Mouse (Mus musculus) liver, embryonic 15.5 days (tissue): Measurements from ENCODE around the gene Dnajb12. TPM values are rescaled to one million over a fixed set of nuclear protein-coding genes. Genes with fewer than 3 reads are reported as not detected.
A peak's percentile ranks its signal among the peaks of the same experiment; 100 is the strongest.
"Not testable (repeated sequence)": the region's sequence is repeated elsewhere in the genome, so short reads cannot be mapped to it uniquely, and the experiment has no call there.

Experiments
- ATAC-seq: fragments of 200-750 bp; cut with Nextera tagmentation; 2 replicates; pipeline ENCODE4 v1.8.0; 2017; ENCODE audit warnings: moderate number of reproducible peaks, mild to moderate bottlenecking, moderate library complexity; ENCODE audit not compliant: insufficient read depth
- H3K27ac ChIP-seq: fragments of 300-500 bp; sonication (generic); replicated peaks from 2 replicates; pipeline ENCODE4 v1.5.1; 2015; ENCODE audit warnings: mild to moderate bottlenecking, inconsistent platforms
- H3K27me3 ChIP-seq: fragments of 300-500 bp; sonication (generic); 2 replicates; pipeline ENCODE4 v1.6.1; 2015; ENCODE audit warnings: mild to moderate bottlenecking, inconsistent platforms
- H3K36me3 ChIP-seq: fragments of 300-500 bp; sonication (generic); replicated peaks from 2 replicates; pipeline ENCODE4 v1.6.1; 2015; ENCODE audit warnings: moderate library complexity, mild to moderate bottlenecking, inconsistent platforms
- H3K4me1 ChIP-seq: fragments of 300-500 bp; sonication (generic); replicated peaks from 2 replicates; pipeline ENCODE4 v1.6.1; 2015; ENCODE audit warnings: inconsistent platforms
- H3K4me2 ChIP-seq: fragments of 300-500 bp; sonication (generic); 2 replicates; pipeline ENCODE4 v1.6.1; 2015; ENCODE audit warnings: moderate library complexity, mild to moderate bottlenecking, inconsistent platforms
- H3K4me3 ChIP-seq: fragments of 300-500 bp; sonication (generic); replicated peaks from 2 replicates; pipeline ENCODE4 v1.5.1; 2015; ENCODE audit warnings: mild to moderate bottlenecking, inconsistent platforms
- H3K9ac ChIP-seq: fragments of 300-500 bp; sonication (generic); 2 replicates; pipeline ENCODE4 v1.6.1; 2015; ENCODE audit warnings: moderate library complexity, mild to moderate bottlenecking, inconsistent platforms
- H3K9me3 ChIP-seq: fragments of 300-500 bp; sonication (generic); replicated peaks from 2 replicates; pipeline ENCODE4 v1.6.1; 2016; ENCODE audit warnings: inconsistent platforms
- WGBS: fragments of 180-500 bp; shearing (Covaris S2); methylation state at CpG from one replicate; pipeline ENCODE4 v1.1.7; 2015; ENCODE audit warnings: mixed read lengths; ENCODE audit not compliant: insufficient replicate concordance; 5-methylcytosine and 5-hydroxymethylcytosine counted together
- polyA plus RNA-seq: library from polyadenylated mRNA; unstranded; fragments of >200 nt; fragmentation: Nextera tagmentation; extraction: Ambion mirVana; gene quantifications from 2 replicates; pipeline ENCODE4 v1.2.1, GENCODE M21; 2015

Dnajb12 gene
- polyA plus RNA-seq, 1 experiment from 2014 or later: 14.3 TPM

- Histone ChIP-seq H3K9ac (peak overlapping the region; percentile 65), H3K4me2 (peak overlapping the region; percentile 82), H3K36me3 (no peaks in the 10 kb centered on the region), H3K4me1 (peaks cover 57% of the 10 kb centered on the region), H3K27ac (peak overlapping the region; percentile 100), H3K27me3 (no peaks in the 10 kb centered on the region), H3K9me3 (no peaks in the 10 kb centered on the region), H3K4me3 (peak overlapping the region; percentile 59)
- 24% methylated on average over 5 of the region's 5 CpGs for WGBS
- peak; percentile 73 for ATAC-seq
Measured at GRCm38 (mm10) chr10:59873206-59873605, 6.2 kb upstream of the Dnajb12 start.

GRCm38 (mm10) chr10:59873613-59874012, 5.7 kb upstream of the Dnajb12 start:
- H3K4me2 ChIP-seq: peak overlapping the region; percentile 82
- H3K27ac ChIP-seq: peak overlapping the region; percentile 100
- peak overlapping the region; percentile 65 for H3K9ac ChIP-seq
- no peaks in the 10 kb centered on the region for H3K27me3 ChIP-seq
- ATAC-seq: peak; percentile 77
- 25% methylated on average over 5 of the region's 5 CpGs for WGBS
- peak overlapping the region; percentile 59 for H3K4me3 ChIP-seq
- no peaks in the 10 kb centered on the region for H3K9me3 ChIP-seq
- no peaks in the 10 kb centered on the region for H3K36me3 ChIP-seq
- peaks cover 61% of the 10 kb centered on the region for H3K4me1 ChIP-seq

GRCm38 (mm10) chr10:59875396-59875795, 4.0 kb upstream of the Dnajb12 start:
- H3K36me3 ChIP-seq: no peaks in the 10 kb centered on the region
- H3K4me1 ChIP-seq: peaks cover 64% of the 10 kb centered on the region
- peak overlapping the region; percentile 82 for H3K4me2 ChIP-seq
- peak overlapping the region; percentile 65 for H3K9ac ChIP-seq
- H3K4me3 ChIP-seq: peak overlapping the region; percentile 59
- no peaks in the 10 kb centered on the region for H3K27me3 ChIP-seq
- H3K27ac ChIP-seq: peak overlapping the region; percentile 100
- 18% methylated on average over 1 of the region's 1 CpGs for WGBS
- peak; percentile 72 for ATAC-seq
- H3K9me3 ChIP-seq: no peaks in the 10 kb centered on the region

GRCm38 (mm10) chr10:59876698-59877097, 2.7 kb upstream of the Dnajb12 start:
- ATAC-seq, H3K9me3 ChIP-seq, H3K27me3 ChIP-seq, H3K36me3 ChIP-seq, H3K4me3 ChIP-seq: not testable (repeated sequence)
- 81% methylated on average over 4 of the region's 4 CpGs for WGBS
- Histone ChIP-seq H3K4me2 (0 out of 2 replicates have a peak overlapping the region, but pooled peaks have one; percentile 82), H3K4me1 (peaks cover 76% of the 10 kb centered on the region), H3K27ac (peak overlapping the region; percentile 100), H3K9ac (peak overlapping the region; percentile 37; the same call in 1 of the 2 replicates)

GRCm38 (mm10) chr10:59877421-59878117, 1.8 kb upstream of the Dnajb12 start:
- ATAC-seq: no peak
- WGBS: 74% methylated on average over 15 of the region's 15 CpGs
- H3K4me2 ChIP-seq: peak overlapping the region; percentile 69
- H3K4me3 ChIP-seq: no peak overlapping the region
- H3K4me1 ChIP-seq: peaks cover 83% of the 10 kb centered on the region
- no peaks in the 10 kb centered on the region for H3K27me3 ChIP-seq
- no peaks in the 10 kb centered on the region for H3K9me3 ChIP-seq
- no peaks in the 10 kb centered on the region for H3K36me3 ChIP-seq
- H3K9ac ChIP-seq: peak overlapping the region; percentile 31; the same call in 1 of the 2 replicates
- H3K27ac ChIP-seq: peak overlapping the region; percentile 100

- Histone ChIP-seq H3K4me1 (peaks cover 83% of the 10 kb centered on the region), H3K4me2 (peak overlapping the region; percentile 69), H3K9ac (peak overlapping the region; percentile 97), H3K27me3 (no peaks in the 10 kb centered on the region), H3K36me3 (peaks cover 10% of the 10 kb centered on the region; the same call in 1 of the 2 replicates), H3K4me3 (peak overlapping the region; percentile 99), H3K9me3 (no peaks in the 10 kb centered on the region), H3K27ac (peak overlapping the region; percentile 100)
- peak; percentile 17; the same call in 1 of the 2 replicates for ATAC-seq
- WGBS: 7% methylated on average over 5 of the region's 5 CpGs
Measured at GRCm38 (mm10) chr10:59878823-59879222, 533 bp upstream of the Dnajb12 start.

- under 1% methylated on average over 13 of the region's 13 CpGs for whole genome bisulfite sequencing
- H3K36me3 ChIP-seq: peaks cover 20% of the 10 kb centered on the region
- peak overlapping the region; percentile 100 for H3K27ac ChIP-seq
- peak; percentile 37 for ATAC-seq
- H3K27me3 ChIP-seq: no peaks in the 10 kb centered on the region
- H3K4me1 ChIP-seq: peaks cover 83% of the 10 kb centered on the region
- peak overlapping the region; percentile 97 for H3K9ac ChIP-seq
- H3K4me2 ChIP-seq: peak overlapping the region; percentile 69
- H3K4me3 ChIP-seq: peak overlapping the region; percentile 99
- no peaks in the 10 kb centered on the region for H3K9me3 ChIP-seq
Measured at GRCm38 (mm10) chr10:59880029-59880386, 652 bp downstream of the Dnajb12 start.

- ATAC-seq: no peak
- peak overlapping the region; percentile 97 for H3K9ac ChIP-seq
- 52% methylated on average over 7 of the region's 7 CpGs for WGBS
Measured at GRCm38 (mm10) chr10:59880837-59881236, 1.5 kb downstream of the Dnajb12 start.

GRCm38 (mm10) chr10:59884327-59885173, 5.2 kb downstream of the Dnajb12 start:
- no peak for ATAC-seq
- Histone ChIP-seq H3K4me1 (peaks cover 87% of the 10 kb centered on the region), H3K4me2 (no peak overlapping the region), H3K9ac (no peak overlapping the region), H3K36me3 (peaks cover 25% of the 10 kb centered on the region), H3K27me3 (no peaks in the 10 kb centered on the region), H3K27ac (peak overlapping the region; percentile 67), H3K9me3 (no peaks in the 10 kb centered on the region), H3K4me3 (no peak overlapping the region)
- WGBS: 84% methylated on average over 10 of the region's 10 CpGs

More at GRCm38 (mm10) chr10:59880837-59881236, 1.5 kb downstream of the Dnajb12 start:
- Histone ChIP-seq H3K4me1 (peaks cover 83% of the 10 kb centered on the region), H3K36me3 (peaks cover 25% of the 10 kb centered on the region), H3K27ac (peak overlapping the region; percentile 100), H3K9me3 (no peaks in the 10 kb centered on the region), H3K4me3 (peak overlapping the region; percentile 99), H3K27me3 (no peaks in the 10 kb centered on the region), H3K4me2 (peak overlapping the region; percentile 69)

- Histone ChIP-seq H3K4me2 (no peak overlapping the region), H3K27ac (peak overlapping the region; percentile 67), H3K4me1 (peaks cover 87% of the 10 kb centered on the region), H3K27me3 (no peaks in the 10 kb centered on the region), H3K9me3 (no peaks in the 10 kb centered on the region), H3K4me3 (no peak overlapping the region), H3K36me3 (peaks cover 33% of the 10 kb centered on the region), H3K9ac (no peak overlapping the region)
- ATAC-seq: no peak
- 72% methylated on average over 14 of the region's 14 CpGs for WGBS
Measured at GRCm38 (mm10) chr10:59885174-59886080, 6.1 kb downstream of the Dnajb12 start.
